Comparison of ENCODE assay signal across 9 mouse cellular contexts in the genomic region with DNA sequence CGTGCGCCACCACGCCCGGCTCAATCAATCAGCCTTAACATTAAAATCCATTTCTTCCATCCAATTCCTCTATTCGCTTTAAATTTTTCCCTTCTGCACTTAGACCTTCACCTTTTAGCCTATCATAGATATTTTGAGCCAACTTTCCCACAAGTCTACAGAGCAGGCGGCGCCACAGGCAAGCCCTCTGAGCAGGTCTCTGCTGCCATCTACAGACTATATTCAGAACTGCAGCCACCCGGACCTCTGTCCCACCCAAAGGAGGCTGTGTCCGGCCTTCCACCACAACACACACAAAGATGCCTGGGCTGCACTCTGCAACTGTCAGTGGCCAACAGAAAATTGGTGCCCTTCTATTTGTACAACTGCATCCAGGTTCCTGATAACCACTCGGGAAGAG. TPM values are rescaled to one million over a fixed set of nuclear protein-coding genes. Genes with fewer than 3 reads are reported as not detected.
A peak's percentile ranks its signal among the peaks of the same experiment; 100 is the strongest.
DNase-seq lines count a peak whose midpoint lies in the region; ATAC-seq and TF ChIP-seq lines count a peak whose summit lies in the region.
"Had no signal": no experiment of that assay in that cellular context is flagged by ENCODE, and none has a peak within 500 bp of the region (broad histone marks: within the 10 kb centered on the region; RNA-seq: fewer than 3 reads in every experiment).

No protein-coding gene starts in this region.

- TF ChIP-seq POLR2A in cortical plate, adult 2 months (IDR thresholded peaks at IDR 0.05; ENCODE audit: extremely low read depth, insufficient read depth, low read length): no peak

- no peak overlapping the region for H3K4me3 ChIP-seq in cortical plate, adult 2 months (ENCODE audit: insufficient read depth, low read length)
- no peak overlapping the region for H3K4me3 ChIP-seq in lung, embryonic 14.5 days (ENCODE audit: low read depth, low read length)
- H3K4me3 ChIP-seq: erythroblast, embryonic 14.5 days had no signal

- no peaks in the 10 kb centered on the region for H3K36me3 ChIP-seq in lung, embryonic 14.5 days (ENCODE audit: insufficient read depth)

- no peaks in the 10 kb centered on the region for H3K27me3 ChIP-seq in lung, embryonic 14.5 days (ENCODE audit: insufficient read depth, low read length)

- no peaks in the 10 kb centered on the region for H3K9me3 ChIP-seq in lung, embryonic 14.5 days (ENCODE audit: low read depth, low read length)

- H3K4me2 ChIP-seq in lung, embryonic 14.5 days: no peak overlapping the region

- H3K9ac ChIP-seq in lung, embryonic 14.5 days: no peak overlapping the region

- 0 out of 2 replicates have a peak, but pooled peaks have one; percentile 18 for ATAC-seq in lung, embryonic 14.5 days (ENCODE audit: insufficient read depth)
- ATAC-seq in neutrophil, adult 5-6 weeks (ENCODE audit: extremely low read depth, insufficient number of reproducible peaks, low FRiP score, poor library complexity, severe bottlenecking): peak; percentile 55

- TF ChIP-seq CTCF in cortical plate, adult 2 months (IDR thresholded peaks at IDR 0.05; ENCODE audit: extremely low read depth, insufficient read depth, low read length): peak; percentile 98
- TF ChIP-seq CTCF in lung, embryonic 14.5 days (IDR thresholded peaks at IDR 0.05; ENCODE audit: low read depth): peak; percentile 96

- peaks cover 4% of the 10 kb centered on the region; the same call in 1 of the 2 replicates for H3K4me1 ChIP-seq in cortical plate, adult 2 months (ENCODE audit: control insufficient read depth, insufficient read depth, low read length)
- peaks cover 8% of the 10 kb centered on the region; the same call in 1 of the 2 replicates for H3K4me1 ChIP-seq in lung, embryonic 14.5 days (ENCODE audit: insufficient read depth)

- no peak overlapping the region for H3K27ac ChIP-seq in cortical plate, adult 2 months (ENCODE audit: insufficient read depth, low read length)
- no peak overlapping the region for H3K27ac ChIP-seq in lung, embryonic 14.5 days (ENCODE audit: low read depth)

- peak; percentile 59 for DNase-seq in A20 (ENCODE audit: low read depth, low spot score)
- peak; percentile 40 for DNase-seq in WW6 (ENCODE audit: low read depth, low spot score)
- DNase-seq in gastrocnemius, postnatal 36 days: peak; percentile 72 to 84
- DNase-seq in kidney, postnatal 36 days: peak; percentile 82 to 91
- peak; percentile 95 for DNase-seq in lung, embryonic 14.5 days
- peak; percentile 76 for DNase-seq in thymus, postnatal 0 days (ENCODE audit: low spot score)

- intact Hi-C loops in gastrocnemius, postnatal 36 days (cut with DNase I): loop anchor here (1.0 to 5.0 kb wide), 4 partner anchors 42 to 388 kb away; no protein-coding TSS in a partner anchor

- WGBS in lung, embryonic 14.5 days: 25% methylated on average over 10 of the region's 10 CpGs

RNA-seq across cellular contexts. Expression of gene Mapkapk3, which starts 1.2 kb away (rescaled TPM):
- 4.4 and 5.1 TPM in 2 replicates for polyA plus RNA-seq in cortical plate, adult 2 months (2012; rRNA removed)
- total RNA-seq in gastrocnemius, postnatal 36 days (2021): 10 to 100 TPM; 28.2 to 31.2 TPM
- polyA plus RNA-seq in lung, embryonic 14.5 days (2014; fragmentation: Nextera tagmentation; extraction: Ambion mirVana): 7.8 and 8.3 TPM in 2 replicates
- total RNA-seq in neutrophil, adult 5-6 weeks (2017): 41.0 and 43.6 TPM in 2 replicates
- polyA plus RNA-seq in thymus, postnatal 0 days (2015; fragmentation: Nextera tagmentation; extraction: Ambion mirVana): 21.9 and 22.5 TPM in 2 replicates

RNA-seq across cellular contexts. Expression of gene Cish, which starts 4.9 kb away (rescaled TPM):
- 4.6 and 5.7 TPM in 2 replicates for polyA plus RNA-seq in cortical plate, adult 2 months (2012; rRNA removed)
- 10 to 100 TPM in 1 of 2 experiments, 1 to 10 TPM in 1; 3.9 to 32.3 TPM for total RNA-seq in gastrocnemius, postnatal 36 days (2021)
- polyA plus RNA-seq in lung, embryonic 14.5 days (2014; fragmentation: Nextera tagmentation; extraction: Ambion mirVana): 8.5 and 9.2 TPM in 2 replicates
- 0.58 and 0.61 TPM in 2 replicates for total RNA-seq in neutrophil, adult 5-6 weeks (2017)
- 12.9 and 20.3 TPM in 2 replicates for polyA plus RNA-seq in thymus, postnatal 0 days (2015; fragmentation: Nextera tagmentation; extraction: Ambion mirVana)

RNA-seq across cellular contexts. Expression of gene Hemk1, which starts 47.3 kb away (rescaled TPM):
- polyA plus RNA-seq in cortical plate, adult 2 months (2012; rRNA removed): 33.0 and 33.7 TPM in 2 replicates
- total RNA-seq in gastrocnemius, postnatal 36 days (2021): 10 to 100 TPM in 1 of 2 experiments, 1 to 10 TPM in 1; 9.3 to 11.2 TPM
- polyA plus RNA-seq in lung, embryonic 14.5 days (2014; fragmentation: Nextera tagmentation; extraction: Ambion mirVana): 9.8 and 11.3 TPM in 2 replicates
- total RNA-seq in neutrophil, adult 5-6 weeks (2017): 9.7 and 12.6 TPM in 2 replicates
- 5.7 and 6.2 TPM in 2 replicates for polyA plus RNA-seq in thymus, postnatal 0 days (2015; fragmentation: Nextera tagmentation; extraction: Ambion mirVana)

RNA-seq across cellular contexts. Expression of gene 6430571L13Rik, which starts 49.5 kb away (rescaled TPM):
- 5.1 and 5.2 TPM in 2 replicates for polyA plus RNA-seq in cortical plate, adult 2 months (2012; rRNA removed)
- total RNA-seq in gastrocnemius, postnatal 36 days (2021): 10 to 100 TPM; 33.5 to 35.9 TPM
- 0.27 and 0.28 TPM in 2 replicates for polyA plus RNA-seq in lung, embryonic 14.5 days (2014; fragmentation: Nextera tagmentation; extraction: Ambion mirVana)
- total RNA-seq in neutrophil, adult 5-6 weeks (2017): 0.12 TPM in 1 of 2 replicates, not detected in the other
- polyA plus RNA-seq in thymus, postnatal 0 days (2015; fragmentation: Nextera tagmentation; extraction: Ambion mirVana): 0.42 and 0.51 TPM in 2 replicates
- polyA plus RNA-seq: erythroblast, embryonic 14.5 days had no signal

RNA-seq across cellular contexts. Expression of gene Dock3, which starts 59.2 kb away (rescaled TPM):
- 188 TPM in 2 replicates for polyA plus RNA-seq in cortical plate, adult 2 months (2012; rRNA removed)
- total RNA-seq in gastrocnemius, postnatal 36 days (2021): not detected
- 0.23 and 0.25 TPM in 2 replicates for polyA plus RNA-seq in lung, embryonic 14.5 days (2014; fragmentation: Nextera tagmentation; extraction: Ambion mirVana)
- total RNA-seq in neutrophil, adult 5-6 weeks (2017): not detected in 2 replicates
- 0.01 and 0.27 TPM in 2 replicates for polyA plus RNA-seq in thymus, postnatal 0 days (2015; fragmentation: Nextera tagmentation; extraction: Ambion mirVana)
- polyA plus RNA-seq: erythroblast, embryonic 14.5 days had no signal

Comparison
In these comparisons a context has a peak if more than half of its experiments do, and no peak if none do; other contexts are left out.
1. DNase-seq: peak in every context shown above with its lines; median percentile 95 in lung, embryonic 14.5 days; 86 in kidney, postnatal 36 days; 78 in gastrocnemius, postnatal 36 days; 76 in thymus, postnatal 0 days; 59 in A20; 40 in WW6.